Mouse (Mus musculus): ENCODE data around the gene Crybg2. TPM values are rescaled to one million over a fixed set of nuclear protein-coding genes. Genes with fewer than 3 reads are reported as not detected.

Gene Crybg2
- polyA plus RNA-seq, 1 experiment = 5.7 TPM

DNA sequence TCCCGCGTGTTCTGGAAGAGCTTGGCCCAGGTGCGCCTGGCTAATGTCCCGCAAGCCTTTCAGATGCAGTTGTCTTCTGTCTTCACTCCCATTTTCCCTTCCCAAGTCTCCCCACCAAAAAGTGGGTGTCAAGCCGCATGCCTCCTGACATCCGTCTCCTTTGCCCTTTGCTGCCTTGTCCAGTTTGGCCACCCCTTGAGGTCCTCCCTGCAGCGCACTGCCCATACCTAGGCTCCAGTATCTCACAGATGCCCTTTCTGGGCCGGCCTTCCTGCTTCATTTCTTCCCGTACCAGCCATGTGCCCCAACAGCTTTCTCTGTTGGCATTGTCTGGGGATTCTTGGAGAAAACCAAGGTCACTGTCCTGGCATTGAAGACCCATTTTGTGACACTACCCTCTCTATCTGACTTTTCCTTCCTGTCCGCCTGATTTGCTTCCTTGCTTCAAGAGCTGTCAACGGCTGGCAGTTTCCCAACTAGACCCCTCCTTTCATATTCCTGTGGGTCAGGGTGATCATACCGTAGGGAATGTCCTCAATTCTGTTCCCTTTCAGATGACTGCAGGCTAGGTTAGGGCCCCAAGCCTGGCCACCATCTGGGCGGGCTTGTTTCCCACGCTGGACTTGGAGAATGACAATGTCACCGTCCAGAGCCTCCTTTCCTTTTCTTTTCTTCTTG is 64.9 kb downstream of the Crybg2 start:
- no peak for TF ChIP-seq CTCF (IDR thresholded peaks at IDR 0.05; ENCODE audit: borderline replicate concordance, control insufficient read depth, extremely low read depth, insufficient read depth, low read length, poor library complexity)
- no peak for TF ChIP-seq POLR2A (IDR thresholded peaks at IDR 0.05; ENCODE audit: control insufficient read depth, extremely low read depth, insufficient read depth, low read length, poor library complexity)
- WGBS = 96% methylated on average over 15 of the region's 15 CpGs
- Histone ChIP-seq H3K27me3 (ENCODE audit: control insufficient read depth, insufficient read depth, low read length) (no peaks in the 10 kb centered on the region), H3K4me3 (ENCODE audit: control insufficient read depth, insufficient read depth, low read length) (no peak overlapping the region), H3K4me1 (replicated peaks; ENCODE audit: control insufficient read depth, insufficient read depth, low read length) (peaks cover 65% of the 10 kb centered on the region), H3K36me3 (ENCODE audit: control insufficient read depth, insufficient read depth, low read length) (no peaks in the 10 kb centered on the region), H3K27ac (ENCODE audit: control insufficient read depth, insufficient read depth, low read length) (no peak overlapping the region)
- DNase-seq = no peak

DNA sequence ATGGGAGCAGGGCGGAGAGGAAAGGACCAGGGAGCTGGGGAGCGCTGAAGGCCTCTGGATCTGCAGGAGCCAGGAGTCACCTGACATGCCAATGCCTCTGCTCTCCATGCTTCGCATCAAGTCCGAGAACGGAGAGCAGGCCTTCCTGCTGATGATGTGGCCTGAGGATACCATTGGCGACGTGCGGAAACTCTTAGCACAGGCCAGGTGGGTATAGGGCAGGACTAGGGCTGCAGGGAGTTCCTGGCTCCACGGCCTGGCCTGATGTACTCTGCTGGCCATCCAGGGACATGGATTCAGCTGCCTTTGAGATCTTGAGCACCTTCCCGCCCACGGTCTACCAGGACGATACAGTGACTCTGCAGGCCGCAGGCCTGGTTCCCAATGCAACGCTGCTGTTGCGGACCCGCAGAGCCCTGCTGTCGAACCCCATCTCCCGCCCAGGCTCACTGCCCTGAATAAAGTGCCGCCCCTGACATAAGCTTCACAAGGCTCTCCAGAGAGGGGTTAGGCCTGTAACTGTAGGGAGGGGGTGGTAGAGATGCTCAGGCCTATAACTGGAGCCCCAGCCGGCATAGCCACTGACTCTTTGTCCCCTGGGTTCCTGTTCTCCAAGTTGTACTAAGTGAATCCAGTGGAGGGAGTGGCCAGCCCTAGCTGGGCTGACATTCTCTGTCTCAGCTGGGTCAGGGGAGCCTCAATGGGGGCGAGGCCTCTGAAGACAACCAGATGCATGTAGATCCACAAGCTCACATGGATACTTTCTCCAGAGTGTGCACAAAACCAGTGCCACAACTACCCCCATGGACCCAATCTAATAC is 65.9 kb downstream of the Crybg2 start:
- Histone ChIP-seq H3K27me3 (ENCODE audit: control insufficient read depth, insufficient read depth, low read length) (no peaks in the 10 kb centered on the region), H3K4me1 (replicated peaks; ENCODE audit: control insufficient read depth, insufficient read depth, low read length) (peaks cover 55% of the 10 kb centered on the region), H3K4me3 (ENCODE audit: control insufficient read depth, insufficient read depth, low read length) (no peak overlapping the region), H3K27ac (ENCODE audit: control insufficient read depth, insufficient read depth, low read length) (no peak overlapping the region), H3K36me3 (ENCODE audit: control insufficient read depth, insufficient read depth, low read length) (no peaks in the 10 kb centered on the region)
- 96% methylated on average over 21 of the region's 21 CpGs for WGBS
- DNase-seq = no peak
- TF ChIP-seq POLR2A (IDR thresholded peaks at IDR 0.05; ENCODE audit: control insufficient read depth, extremely low read depth, insufficient read depth, low read length, poor library complexity) (no peak), CTCF (IDR thresholded peaks at IDR 0.05; ENCODE audit: borderline replicate concordance, control insufficient read depth, extremely low read depth, insufficient read depth, low read length, poor library complexity) (no peak)

DNA sequence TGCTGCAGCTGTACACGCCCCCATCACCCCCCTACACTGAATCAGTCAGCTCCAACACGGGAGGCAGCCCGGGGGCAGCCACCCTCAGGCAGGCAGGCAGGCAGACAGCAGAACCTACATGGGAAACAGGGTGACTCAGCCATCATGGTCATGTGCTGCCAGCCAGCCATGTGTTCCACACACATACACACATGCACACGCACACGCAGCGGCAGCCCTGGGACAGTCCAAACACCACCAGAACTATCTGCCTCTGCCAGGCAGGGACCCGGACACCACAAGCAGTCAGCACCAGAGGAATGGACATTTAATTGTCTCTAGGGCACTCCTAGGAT is 66.5 kb downstream of the Crybg2 start:
- TF ChIP-seq POLR2A (IDR thresholded peaks at IDR 0.05; ENCODE audit: control insufficient read depth, extremely low read depth, insufficient read depth, low read length, poor library complexity) = no peak
- no peak for TF ChIP-seq CTCF (IDR thresholded peaks at IDR 0.05; ENCODE audit: borderline replicate concordance, control insufficient read depth, extremely low read depth, insufficient read depth, low read length, poor library complexity)
- WGBS = 78% methylated on average over 7 of the region's 7 CpGs
- Histone ChIP-seq H3K27me3 (ENCODE audit: control insufficient read depth, insufficient read depth, low read length) (no peaks in the 10 kb centered on the region), H3K27ac (ENCODE audit: control insufficient read depth, insufficient read depth, low read length) (no peak overlapping the region), H3K4me1 (replicated peaks; ENCODE audit: control insufficient read depth, insufficient read depth, low read length) (peaks cover 53% of the 10 kb centered on the region), H3K36me3 (ENCODE audit: control insufficient read depth, insufficient read depth, low read length) (no peaks in the 10 kb centered on the region), H3K4me3 (ENCODE audit: control insufficient read depth, insufficient read depth, low read length) (peak overlapping the region; percentile 81; the same call in 1 of the 2 replicates)
- no peak for DNase-seq

DNA sequence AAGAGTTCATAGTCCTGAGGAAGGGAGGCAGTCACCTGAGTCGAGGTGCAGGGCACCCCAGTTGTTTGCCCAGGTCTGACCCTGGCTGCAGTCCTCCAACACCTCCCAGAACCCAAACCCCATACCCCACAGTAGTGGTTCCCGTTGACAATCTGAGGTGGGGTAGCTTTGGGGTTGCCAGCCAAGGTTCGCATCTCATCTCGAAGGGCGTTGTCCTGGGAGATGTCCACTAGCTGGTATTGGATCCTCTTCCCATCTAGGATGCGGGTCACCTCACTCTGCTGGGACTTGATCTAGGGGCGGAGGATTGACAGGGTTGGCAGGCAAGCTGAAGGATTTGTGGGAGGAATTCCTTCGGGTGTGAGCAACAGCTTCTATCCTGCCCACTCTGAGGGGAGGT is 67.2 kb downstream of the Crybg2 start:
- H3K4me3 ChIP-seq (ENCODE audit: control insufficient read depth, insufficient read depth, low read length) = peak overlapping the region; percentile 81
- peaks cover 46% of the 10 kb centered on the region for H3K4me1 ChIP-seq (replicated peaks; ENCODE audit: control insufficient read depth, insufficient read depth, low read length)
- no peaks in the 10 kb centered on the region for H3K27me3 ChIP-seq (ENCODE audit: control insufficient read depth, insufficient read depth, low read length)
- WGBS = 34% methylated on average over 8 of the region's 8 CpGs
- no peaks in the 10 kb centered on the region for H3K36me3 ChIP-seq (ENCODE audit: control insufficient read depth, insufficient read depth, low read length)
- TF ChIP-seq CTCF (IDR thresholded peaks at IDR 0.05; ENCODE audit: borderline replicate concordance, control insufficient read depth, extremely low read depth, insufficient read depth, low read length, poor library complexity) (no peak), POLR2A (IDR thresholded peaks at IDR 0.05; ENCODE audit: control insufficient read depth, extremely low read depth, insufficient read depth, low read length, poor library complexity) (no peak)
- H3K27ac ChIP-seq (ENCODE audit: control insufficient read depth, insufficient read depth, low read length) = no peak overlapping the region
- DNase-seq = no peak

DNA sequence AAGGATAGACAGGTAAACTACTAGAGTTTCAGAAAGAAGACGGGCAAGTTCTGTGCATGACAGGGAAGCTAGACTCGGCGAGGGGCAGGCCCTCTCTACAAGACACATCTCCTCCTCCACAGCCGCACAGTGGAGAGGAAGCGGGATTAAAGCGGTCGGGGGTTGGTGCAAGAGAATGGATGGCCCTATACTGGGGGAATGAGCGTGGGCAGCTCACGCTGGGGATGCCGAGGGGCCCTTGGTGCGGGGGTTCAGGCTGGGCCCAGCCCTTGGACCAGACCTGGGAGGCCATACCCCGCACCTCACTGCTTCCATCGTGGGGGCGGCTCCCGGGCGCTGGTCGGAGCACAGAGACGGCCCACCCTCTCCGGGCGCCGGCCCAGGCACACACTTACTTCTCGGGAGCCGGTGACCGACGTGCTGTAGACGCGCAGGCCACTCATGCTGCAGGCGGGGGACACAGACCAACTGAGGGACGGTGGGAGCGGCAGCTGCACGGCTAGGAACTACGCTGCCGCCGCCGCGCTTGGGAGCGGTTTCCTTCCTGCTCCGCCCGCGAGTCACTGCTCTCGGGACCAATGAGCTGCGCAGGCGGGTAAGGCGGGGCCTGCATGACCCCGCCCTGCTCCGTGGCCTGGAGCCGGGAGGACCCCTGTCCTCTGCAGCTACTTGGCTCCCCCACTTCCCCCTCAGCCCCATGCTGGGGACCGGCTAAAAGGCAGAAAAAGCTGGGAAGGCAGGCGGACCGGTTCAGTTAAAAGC is 67.8 kb downstream of the Crybg2 start, which contains the start of gene Sh3bgrl3:
TSS of gene Sh3bgrl3 (minus strand) at position 569 of the 762 bp plus-strand sequence.
- no peaks in the 10 kb centered on the region for H3K27me3 ChIP-seq (ENCODE audit: control insufficient read depth, insufficient read depth, low read length)
- H3K36me3 ChIP-seq (ENCODE audit: control insufficient read depth, insufficient read depth, low read length) = no peaks in the 10 kb centered on the region
- TF ChIP-seq POLR2A (IDR thresholded peaks at IDR 0.05; ENCODE audit: control insufficient read depth, extremely low read depth, insufficient read depth, low read length, poor library complexity) (peak; percentile 91), CTCF (IDR thresholded peaks at IDR 0.05; ENCODE audit: borderline replicate concordance, control insufficient read depth, extremely low read depth, insufficient read depth, low read length, poor library complexity) (peak; percentile 49; the same call in 1 of the 2 replicates)
- under 1% methylated on average over 50 of the region's 50 CpGs for WGBS
- H3K27ac ChIP-seq (ENCODE audit: control insufficient read depth, insufficient read depth, low read length) = peak within 1 kb of the TSS; percentile 56; the same call in 1 of the 2 replicates
- DNase-seq = peak; percentile 93
- peaks cover 42% of the 10 kb centered on the region for H3K4me1 ChIP-seq (replicated peaks; ENCODE audit: control insufficient read depth, insufficient read depth, low read length)
- peak within 1 kb of the TSS; percentile 81 for H3K4me3 ChIP-seq (ENCODE audit: control insufficient read depth, insufficient read depth, low read length)

DNA sequence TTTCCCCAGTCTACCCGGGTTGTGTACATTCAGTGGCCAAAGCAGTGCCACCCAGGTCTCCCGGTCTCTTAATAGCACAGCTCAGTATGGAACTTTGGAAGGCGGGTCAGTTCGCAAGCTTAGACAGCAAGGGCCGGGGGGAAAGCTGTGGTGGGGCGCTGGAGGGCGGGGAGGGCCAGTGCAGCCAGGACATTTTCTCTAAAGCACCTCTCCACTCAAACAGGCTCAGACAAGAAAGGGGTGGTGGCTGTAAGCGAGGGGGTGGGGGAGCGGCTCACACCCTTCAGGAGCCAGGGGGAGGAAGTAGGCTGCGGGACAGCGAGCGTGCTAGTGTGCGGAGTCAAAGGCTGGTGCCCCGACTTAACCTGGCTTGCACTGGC is 68.4 kb downstream of the Crybg2 start:
- H3K27ac ChIP-seq (ENCODE audit: control insufficient read depth, insufficient read depth, low read length) = peak overlapping the region; percentile 56; the same call in 1 of the 2 replicates
- peaks cover 37% of the 10 kb centered on the region for H3K4me1 ChIP-seq (replicated peaks; ENCODE audit: control insufficient read depth, insufficient read depth, low read length)
- under 1% methylated on average over 14 of the region's 14 CpGs for WGBS
- peak overlapping the region; percentile 81 for H3K4me3 ChIP-seq (ENCODE audit: control insufficient read depth, insufficient read depth, low read length)
- no peaks in the 10 kb centered on the region for H3K36me3 ChIP-seq (ENCODE audit: control insufficient read depth, insufficient read depth, low read length)
- DNase-seq = peak; percentile 60
- no peak for TF ChIP-seq POLR2A (IDR thresholded peaks at IDR 0.05; ENCODE audit: control insufficient read depth, extremely low read depth, insufficient read depth, low read length, poor library complexity)
- TF ChIP-seq CTCF (IDR thresholded peaks at IDR 0.05; ENCODE audit: borderline replicate concordance, control insufficient read depth, extremely low read depth, insufficient read depth, low read length, poor library complexity) = peak; percentile 1; the same call in 1 of the 2 replicates
- no peaks in the 10 kb centered on the region for H3K27me3 ChIP-seq (ENCODE audit: control insufficient read depth, insufficient read depth, low read length)
